Mouse (Mus musculus) bone marrow macrophage, adult 2 months (primary cell): ENCODE data around the gene Pi4kb. TPM values are rescaled to one million over a fixed set of nuclear protein-coding genes. Genes with fewer than 3 reads are reported as not detected.
A peak's percentile ranks its signal among the peaks of the same experiment; 100 is the strongest.

Experiments
- H3K27ac ChIP-seq: 2 replicates; pipeline ENCODE4 v1.5.1; 2012; ENCODE audit warnings: low read depth, low read length; ENCODE audit not compliant: insufficient read depth
- H3K4me1 ChIP-seq: 2 replicates; pipeline ENCODE4 v1.6.1; 2012; ENCODE audit warnings: low read length; ENCODE audit not compliant: control insufficient read depth, insufficient read depth
- H3K4me3 ChIP-seq: 2 replicates; pipeline ENCODE4 v1.5.1; 2012; ENCODE audit warnings: mild to moderate bottlenecking, low read length, moderate library complexity; ENCODE audit not compliant: insufficient read depth
- CTCF ChIP-seq: IDR thresholded peaks from 2 replicates; pipeline ENCODE4 v1.5.1; 2012; ENCODE audit warnings: low read depth, mild to moderate bottlenecking, low read length, moderate library complexity
- POLR2A ChIP-seq: IDR thresholded peaks from 2 replicates; pipeline ENCODE4 v1.6.1; 2012; ENCODE audit warnings: mild to moderate bottlenecking, low read depth, low read length, borderline replicate concordance
- polyA plus RNA-seq: library from polyadenylated mRNA; stranded (reverse); fragments of >200 nt; gene quantifications from 2 replicates; pipeline ENCODE4 v1.2.4, GENCODE M21; 2012; ENCODE audit not compliant: missing spikeins, insufficient read depth, insufficient read length

The Pi4kb gene
- polyA plus RNA-seq, 1 experiment, result 28.6 TPM

DNA sequence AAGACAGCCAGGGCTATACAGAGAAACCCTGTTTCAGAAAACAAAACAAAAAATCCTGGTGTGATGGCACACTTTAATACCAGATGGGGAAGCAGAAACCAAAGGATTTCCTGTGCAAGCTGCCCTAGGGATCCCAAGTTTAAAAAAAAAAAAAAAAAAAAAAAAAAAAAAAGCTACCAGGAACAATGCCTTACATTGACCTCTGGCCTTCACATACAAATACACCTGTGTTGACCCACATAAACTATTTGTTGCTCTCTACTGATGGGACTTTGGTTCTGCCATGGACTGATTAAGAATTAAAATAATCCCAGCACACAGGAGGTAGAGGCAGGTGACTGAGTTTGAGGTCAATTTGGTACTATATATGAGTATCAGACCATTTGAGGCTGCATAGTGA is 28.7 kb downstream of the Pi4kb start:
- no peak overlapping the region for H3K4me3 ChIP-seq
- peak overlapping the region; percentile 40; the same call in 1 of the 2 replicates for H3K27ac ChIP-seq
- H3K4me1 ChIP-seq, result peaks cover 25% of the 10 kb centered on the region
- no peak for TF ChIP-seq POLR2A
- no peak for TF ChIP-seq CTCF

DNA sequence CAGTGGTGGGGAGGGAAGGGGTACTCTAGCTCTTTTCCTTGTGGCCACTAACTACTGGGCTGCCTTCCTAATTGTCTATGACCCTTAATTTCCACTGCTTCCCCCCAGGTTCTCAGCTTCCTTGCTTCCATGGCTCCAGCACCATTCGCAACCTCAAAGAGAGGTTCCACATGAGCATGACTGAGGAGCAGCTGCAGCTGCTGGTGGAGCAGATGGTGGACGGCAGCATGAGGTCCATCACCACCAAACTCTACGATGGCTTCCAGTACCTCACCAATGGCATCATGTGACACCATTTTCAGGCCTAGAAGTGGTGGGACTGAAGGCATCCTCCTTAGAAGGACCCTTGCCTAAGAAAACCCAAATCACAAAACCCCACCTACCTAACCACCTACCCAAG is 31.1 kb downstream of the Pi4kb start:
- TF ChIP-seq CTCF, result no peak
- no peak for TF ChIP-seq POLR2A
- Histone ChIP-seq H3K4me1 (peaks cover 25% of the 10 kb centered on the region), H3K27ac (no peak overlapping the region), H3K4me3 (no peak overlapping the region)

DNA sequence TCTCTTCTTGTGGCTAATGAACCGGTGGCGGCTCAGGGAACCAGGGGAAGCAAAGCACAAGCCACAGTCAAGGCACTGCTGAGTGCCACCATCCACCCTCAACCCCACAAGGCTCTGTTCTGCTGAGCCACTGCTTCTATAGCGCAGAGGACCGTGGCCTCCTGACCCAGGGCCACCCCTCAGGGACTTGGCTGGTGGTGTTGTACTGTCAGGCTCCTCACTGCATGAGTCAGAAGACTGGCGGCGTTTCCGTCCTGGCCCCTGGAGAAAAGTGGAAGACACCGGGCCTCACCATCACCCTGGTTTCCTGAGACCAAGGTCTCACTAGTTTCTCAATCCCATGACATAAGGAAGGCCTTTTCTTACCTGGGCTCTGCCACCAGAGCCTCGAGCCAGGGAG is 33.2 kb downstream of the Pi4kb start:
- no peak overlapping the region for H3K4me3 ChIP-seq
- peaks cover 22% of the 10 kb centered on the region for H3K4me1 ChIP-seq
- TF ChIP-seq POLR2A, result no peak
- TF ChIP-seq CTCF, result no peak
- no peak overlapping the region for H3K27ac ChIP-seq

DNA sequence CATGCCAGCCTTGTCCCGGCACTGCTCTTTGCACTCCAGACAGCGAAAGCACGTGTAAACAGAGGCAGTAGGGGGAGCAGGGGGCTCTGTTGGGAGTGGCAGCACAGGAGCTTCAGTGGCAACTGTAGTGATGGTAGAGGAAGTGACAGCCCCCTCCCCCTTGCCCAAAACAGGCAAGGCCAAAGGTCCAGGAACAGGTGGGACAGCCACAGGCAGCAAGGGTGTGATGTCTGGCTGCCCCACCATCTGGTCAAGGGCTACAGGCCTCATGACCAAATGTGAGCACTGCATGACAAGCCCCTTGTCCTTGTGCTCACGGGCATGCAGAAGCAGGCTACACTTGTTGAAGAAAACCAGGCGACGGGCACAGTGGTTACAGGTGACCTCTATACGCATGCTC is 35.9 kb downstream of the Pi4kb start:
- no peak for TF ChIP-seq POLR2A
- TF ChIP-seq CTCF, result no peak
- peaks cover 4% of the 10 kb centered on the region; the same call in 1 of the 2 replicates for H3K4me1 ChIP-seq
- no peak overlapping the region for H3K4me3 ChIP-seq
- H3K27ac ChIP-seq, result no peak overlapping the region

DNA sequence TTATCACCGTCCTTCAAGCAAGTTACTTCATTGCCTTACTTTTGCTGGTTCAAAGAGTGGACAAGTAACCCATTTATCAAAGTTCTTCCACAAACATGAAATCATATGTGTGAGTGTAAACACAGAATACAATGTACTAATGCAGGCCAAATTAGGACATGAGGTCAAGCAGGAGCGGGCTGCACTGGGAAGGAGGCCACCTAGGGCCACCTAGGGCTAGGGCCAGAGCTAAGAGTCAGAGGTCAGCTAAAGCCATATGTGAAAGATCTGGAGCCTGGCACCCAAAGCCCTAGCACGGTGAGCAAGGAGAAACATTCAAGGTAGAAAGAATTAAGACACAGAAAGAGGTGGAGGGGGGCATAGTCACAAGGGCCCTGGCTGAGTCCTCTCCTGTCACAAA is 38.5 kb downstream of the Pi4kb start:
- no peak overlapping the region for H3K27ac ChIP-seq
- no peak overlapping the region for H3K4me3 ChIP-seq
- H3K4me1 ChIP-seq, result peaks cover 4% of the 10 kb centered on the region
- TF ChIP-seq CTCF, result no peak
- TF ChIP-seq POLR2A, result no peak

DNA sequence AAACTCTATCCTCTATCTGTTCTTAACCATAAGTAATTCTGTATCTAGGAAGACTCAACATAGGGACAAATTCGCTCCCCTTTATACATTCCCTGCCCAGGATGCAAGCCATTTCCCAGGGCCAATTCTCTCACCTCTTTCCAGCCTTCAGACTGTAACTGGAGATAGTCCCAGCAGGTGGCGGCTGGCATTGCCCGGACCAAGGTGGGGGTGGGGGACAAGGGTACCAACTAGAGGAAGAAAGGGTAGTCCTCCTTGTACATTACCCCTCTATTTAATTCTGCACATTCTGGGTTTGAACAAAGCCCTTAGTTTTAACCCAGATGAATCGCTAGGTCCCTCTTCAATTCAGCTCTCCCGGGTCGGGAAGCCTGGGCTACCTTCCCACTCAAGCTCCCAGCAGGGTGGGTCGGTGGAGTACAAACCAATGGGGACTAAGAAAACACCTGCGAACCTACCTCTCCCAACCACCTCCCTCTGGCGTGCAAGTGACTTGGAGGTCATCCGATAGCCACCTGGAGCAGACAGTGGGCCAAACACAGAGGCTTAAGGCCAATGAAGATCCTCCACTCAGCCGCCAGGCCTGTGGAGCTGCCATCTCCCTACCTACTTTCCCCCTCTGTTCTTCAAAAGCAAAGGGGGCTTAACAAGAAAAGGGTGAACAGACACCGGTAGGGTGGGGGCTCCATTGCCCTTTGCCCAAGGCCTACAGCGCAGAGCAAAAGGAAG is 39.3 kb downstream of the Pi4kb start:
- TF ChIP-seq POLR2A (no peak), CTCF (no peak)
- peak overlapping the region; percentile 59 for H3K4me3 ChIP-seq
- H3K27ac ChIP-seq, result no peak overlapping the region
- H3K4me1 ChIP-seq, result peaks cover 4% of the 10 kb centered on the region

DNA sequence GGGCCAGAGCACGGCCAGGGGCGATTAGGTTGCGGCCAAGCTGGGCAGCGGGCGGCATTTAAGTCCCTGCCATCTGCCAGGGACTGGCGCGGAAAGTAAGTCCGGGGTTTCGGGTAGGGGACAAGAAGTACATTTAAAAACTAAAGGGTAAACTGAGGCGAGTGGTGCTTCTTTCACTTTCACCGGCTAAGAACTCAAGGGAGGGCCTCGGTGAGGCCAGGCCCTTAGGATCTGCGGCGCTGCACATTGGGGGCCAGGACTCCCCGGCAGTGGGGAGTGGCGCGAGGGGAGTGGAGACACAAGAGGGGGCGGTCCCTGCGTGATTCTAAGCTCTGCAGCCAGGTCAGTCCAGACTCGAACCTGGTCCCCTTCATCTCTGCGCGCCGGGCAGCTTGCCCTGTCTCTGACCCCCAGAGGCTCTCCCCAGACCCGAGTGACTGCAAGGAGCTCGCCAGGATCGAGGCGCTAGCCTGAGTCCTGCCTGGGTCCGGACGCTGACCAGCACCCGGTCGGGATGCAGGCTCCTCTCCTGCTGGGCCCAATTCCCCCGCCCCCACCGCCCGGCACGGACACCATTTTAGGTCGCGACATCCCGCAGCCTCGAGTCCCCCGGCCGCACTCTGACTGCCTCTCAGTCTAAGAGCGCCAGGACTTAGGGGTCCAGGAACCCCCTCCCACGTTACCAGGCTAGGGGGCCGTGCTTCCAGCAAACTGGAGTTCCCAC is 40.1 kb downstream of the Pi4kb start:
- peaks cover 4% of the 10 kb centered on the region for H3K4me1 ChIP-seq
- TF ChIP-seq CTCF, result no peak
- no peak for TF ChIP-seq POLR2A
- H3K27ac ChIP-seq, result no peak overlapping the region
- peak overlapping the region; percentile 59 for H3K4me3 ChIP-seq

DNA sequence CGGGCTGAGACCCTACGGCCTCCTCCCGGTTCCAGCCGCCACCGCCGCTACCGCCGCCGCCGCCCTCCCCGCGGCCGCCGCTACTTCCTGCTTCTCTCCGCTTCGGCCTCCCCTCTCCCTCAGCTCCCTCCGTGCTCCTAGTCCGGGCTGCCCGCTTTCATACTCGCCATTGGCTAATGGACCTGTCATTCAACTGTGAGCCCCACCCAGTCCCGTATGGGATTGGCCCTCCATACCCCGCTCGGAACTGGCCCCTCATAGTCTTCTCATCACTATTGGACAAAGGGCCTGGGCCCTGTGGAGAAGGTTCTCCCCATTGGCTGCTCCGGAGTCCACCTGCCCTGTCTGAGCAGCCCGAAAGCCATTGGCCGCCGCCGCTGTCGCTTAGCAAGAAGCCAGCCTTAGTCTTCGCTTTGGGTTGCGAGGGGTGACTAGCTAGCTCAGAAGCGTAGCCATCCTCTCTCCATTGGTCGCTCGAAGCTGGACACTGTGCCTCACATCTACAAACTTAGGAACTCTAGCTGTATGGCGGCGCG is 40.9 kb downstream of the Pi4kb start, which contains the start of gene Zfp687:
Gene Zfp687, minus strand, starts transcription at position 112 of the 536 bp plus-strand sequence.
- peaks cover 4% of the 10 kb centered on the region for H3K4me1 ChIP-seq

DNA sequence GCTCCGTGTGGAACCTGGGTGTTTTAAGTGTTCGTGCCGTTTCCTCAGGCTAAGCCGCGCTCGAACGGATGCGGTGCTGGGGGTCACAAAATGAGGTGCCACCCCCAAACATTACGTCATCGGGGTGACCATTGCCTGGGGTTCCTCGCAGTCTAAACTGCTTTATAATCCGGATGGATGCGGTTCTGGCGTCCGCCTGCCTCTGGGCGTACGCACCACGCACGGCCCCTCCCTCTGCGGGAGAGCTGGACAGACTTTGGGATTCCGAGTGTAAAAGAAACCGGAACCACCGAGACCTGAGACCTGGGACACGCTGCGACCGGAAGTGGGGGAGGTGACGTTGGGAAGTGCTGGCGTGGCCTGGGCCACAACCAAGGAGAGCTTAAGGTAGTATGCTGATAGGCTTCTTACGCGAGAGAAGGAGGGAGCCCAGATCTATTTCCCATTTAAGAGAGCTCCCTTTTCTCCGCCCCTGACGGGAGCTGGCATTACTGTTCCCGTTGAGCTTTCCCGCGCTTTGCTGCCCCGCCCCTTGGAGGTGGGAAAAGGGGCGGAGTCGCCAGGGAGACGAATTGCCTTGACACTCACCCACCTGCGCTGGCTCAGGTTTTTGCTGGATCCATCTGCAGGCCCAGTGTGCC is 41.5 kb downstream of the Pi4kb start:
- peaks cover 4% of the 10 kb centered on the region for H3K4me1 ChIP-seq
- TF ChIP-seq CTCF (no peak), POLR2A (no peak)
- peak overlapping the region; percentile 78 for H3K27ac ChIP-seq
- peak overlapping the region; percentile 75 for H3K4me3 ChIP-seq

More for the DNA sequence above, 40.9 kb downstream of the Pi4kb start, which contains the start of gene Zfp687:
- TF ChIP-seq POLR2A, result no peak
- peak within 1 kb of the TSS; percentile 78 for H3K27ac ChIP-seq
- peak within 1 kb of the TSS; percentile 75 for H3K4me3 ChIP-seq
